ENCODE assay signal across 25 mouse cellular contexts in the genomic region with DNA sequence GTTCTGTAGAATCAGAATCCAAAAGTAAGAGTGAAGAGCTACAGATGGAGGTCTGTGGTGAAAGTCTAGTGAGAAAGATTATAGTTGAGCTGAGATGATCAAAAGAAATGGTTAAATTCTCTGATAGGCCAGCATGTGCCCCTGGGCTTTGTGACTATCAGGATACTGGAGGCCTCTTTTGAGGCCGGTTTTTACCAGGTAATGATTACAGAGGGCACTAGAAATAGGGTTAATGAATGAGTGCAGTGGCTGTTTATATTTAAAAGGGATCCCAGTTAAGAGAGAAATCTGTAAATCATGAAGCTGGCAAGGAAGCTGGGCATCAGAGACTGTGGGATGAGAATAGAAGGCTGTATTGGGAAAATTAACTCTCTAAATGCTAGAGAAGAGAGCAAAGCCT. TPM values are rescaled to one million over a fixed set of nuclear protein-coding genes. Genes with fewer than 3 reads are reported as not detected.
A peak's percentile ranks its signal among the peaks of the same experiment; 100 is the strongest.
DNase-seq lines count a peak whose midpoint lies in the region; ATAC-seq and TF ChIP-seq lines count a peak whose summit lies in the region.
"Had no signal": no experiment of that assay in that cellular context is flagged by ENCODE, and none has a peak within 500 bp of the region (broad histone marks: within the 10 kb centered on the region; RNA-seq: fewer than 3 reads in every experiment).

No protein-coding gene starts in this region.

- H3K9me3 ChIP-seq in kidney, embryonic 14.5 days (ENCODE audit: control insufficient read depth, low read length): no peaks in the 10 kb centered on the region
- H3K9me3 ChIP-seq in intestine, embryonic 16.5 days (ENCODE audit: control insufficient read depth, low read length): no peaks in the 10 kb centered on the region
- H3K9me3 ChIP-seq: embryonic facial prominence, embryonic 12.5 days; embryonic facial prominence, embryonic 15.5 days; heart, embryonic 12.5 days; heart, embryonic 15.5 days; hindbrain, embryonic 10.5 days; hindbrain, embryonic 13.5 days had no signal

- H3K4me1 ChIP-seq in kidney, embryonic 14.5 days (ENCODE audit: control insufficient read depth, insufficient read depth, low read length): no peaks in the 10 kb centered on the region
- no peaks in the 10 kb centered on the region for H3K4me1 ChIP-seq in intestine, embryonic 16.5 days (ENCODE audit: control insufficient read depth, insufficient read depth, low read length)
- H3K4me1 ChIP-seq: embryonic facial prominence, embryonic 12.5 days; embryonic facial prominence, embryonic 15.5 days; heart, embryonic 12.5 days; heart, embryonic 15.5 days; hindbrain, embryonic 10.5 days had no signal

- peak; percentile 73; the same call in 1 of the 2 replicates for ATAC-seq in kidney, embryonic 14.5 days (ENCODE audit: low FRiP score, low TSS enrichment)
- no peak for ATAC-seq in intestine, embryonic 16.5 days
- ATAC-seq: CD4-positive, CD25-positive, alpha-beta regulatory T cell, adult 4 months; forebrain, embryonic 14.5 days had no signal

- WGBS in kidney, embryonic 14.5 days: 27% methylated on average over 1 of the region's 1 CpGs
- WGBS in intestine, embryonic 16.5 days: 47% methylated on average over 1 of the region's 1 CpGs

- DNase-seq in kidney, adult 11 months: no peak
- DNase-seq in layer of hippocampus, adult 2 months (ENCODE audit: low spot score in 2 of 2): no peak
- no peak for DNase-seq in layer of hippocampus, adult 11-12 months (ENCODE audit: low spot score)
- peak; percentile 34 for DNase-seq in kidney, postnatal 14 days
- DNase-seq: adrenal gland, adult 2 months; adrenal gland, postnatal 14 days; cerebellum, adult 11 months; cerebellum, adult 2 months; cerebellum, adult 9-11 months; cerebellum, postnatal 25 days; gastrocnemius, postnatal 25 days; heart, adult 18-20 months; heart, postnatal 10 days; heart, postnatal 36 days had no signal

- H3K27ac ChIP-seq in kidney, embryonic 14.5 days (ENCODE audit: low read depth, low read length): no peak overlapping the region
- H3K27ac ChIP-seq in layer of hippocampus, adult 2 months: peak overlapping the region; percentile 15; the same call in 1 of the 2 replicates
- no peak overlapping the region for H3K27ac ChIP-seq in intestine, embryonic 16.5 days (ENCODE audit: low read length)
- H3K27ac ChIP-seq: embryonic facial prominence, embryonic 12.5 days; embryonic facial prominence, embryonic 15.5 days; heart, embryonic 15.5 days; hindbrain, embryonic 10.5 days; hindbrain, embryonic 13.5 days had no signal

- no peak overlapping the region for H3K4me2 ChIP-seq in kidney, embryonic 14.5 days (replicated peaks; ENCODE audit: low read depth, low read length)
- no peak overlapping the region for H3K4me2 ChIP-seq in intestine, embryonic 16.5 days (ENCODE audit: low read depth, low read length)
- H3K4me2 ChIP-seq: embryonic facial prominence, embryonic 12.5 days; embryonic facial prominence, embryonic 15.5 days; heart, embryonic 12.5 days; heart, embryonic 15.5 days; hindbrain, embryonic 13.5 days had no signal

- H3K4me3 ChIP-seq in kidney, embryonic 14.5 days (ENCODE audit: low read length): no peak overlapping the region
- no peak overlapping the region for H3K4me3 ChIP-seq in layer of hippocampus, adult 2 months
- H3K4me3 ChIP-seq in intestine, embryonic 16.5 days (ENCODE audit: low read length): no peak overlapping the region
- H3K4me3 ChIP-seq: embryonic facial prominence, embryonic 12.5 days; embryonic facial prominence, embryonic 15.5 days; heart, embryonic 12.5 days; heart, embryonic 15.5 days; hindbrain, embryonic 10.5 days; hindbrain, embryonic 13.5 days had no signal

- H3K27me3 ChIP-seq in kidney, embryonic 14.5 days (ENCODE audit: control insufficient read depth, insufficient read depth, low read length): no peaks in the 10 kb centered on the region
- H3K27me3 ChIP-seq in intestine, embryonic 16.5 days (replicated peaks; ENCODE audit: control insufficient read depth, insufficient read depth, low read length): no peaks in the 10 kb centered on the region
- H3K27me3 ChIP-seq: embryonic facial prominence, embryonic 12.5 days; embryonic facial prominence, embryonic 15.5 days; heart, embryonic 12.5 days; heart, embryonic 15.5 days; hindbrain, embryonic 13.5 days had no signal

- H3K36me3 ChIP-seq in kidney, embryonic 14.5 days (ENCODE audit: control insufficient read depth, insufficient read depth, low read length): no peaks in the 10 kb centered on the region
- no peaks in the 10 kb centered on the region for H3K36me3 ChIP-seq in intestine, embryonic 16.5 days (ENCODE audit: control insufficient read depth, insufficient read depth, low read length)
- H3K36me3 ChIP-seq: embryonic facial prominence, embryonic 12.5 days; embryonic facial prominence, embryonic 15.5 days; heart, embryonic 12.5 days; heart, embryonic 15.5 days; hindbrain, embryonic 10.5 days; hindbrain, embryonic 13.5 days had no signal

- no peak for TF ChIP-seq CTCF in layer of hippocampus, adult 2 months (conservative IDR thresholded peaks at IDR 0.05)

- no peak overlapping the region for H3K9ac ChIP-seq in kidney, embryonic 14.5 days (ENCODE audit: low read depth, low read length)
- no peak overlapping the region for H3K9ac ChIP-seq in intestine, embryonic 16.5 days (ENCODE audit: low read depth, low read length)
- H3K9ac ChIP-seq: embryonic facial prominence, embryonic 12.5 days; embryonic facial prominence, embryonic 15.5 days; heart, embryonic 12.5 days; heart, embryonic 15.5 days; hindbrain, embryonic 13.5 days had no signal

RNA-seq across cellular contexts. Expression of a gene that starts 23.2 kb away (rescaled TPM):
- polyA plus RNA-seq in kidney, embryonic 14.5 days (2014; fragmentation: Nextera tagmentation; extraction: Ambion mirVana): 12.0 and 16.2 TPM in 2 replicates
- total RNA-seq in layer of hippocampus, adult 2 months (2021): 10 to 100 TPM; 36.9 to 45.1 TPM
- 3.6 and 3.8 TPM in 2 replicates for polyA plus RNA-seq in intestine, embryonic 16.5 days (2015; fragmentation: Nextera tagmentation; extraction: Ambion mirVana)
- total RNA-seq: MEL had no signal
